Mouse (Mus musculus) megakaryocyte progenitor cell, adult 5-6 weeks (primary cell): ENCODE data around the gene Hps1. TPM values are rescaled to one million over a fixed set of nuclear protein-coding genes. Genes with fewer than 3 reads are reported as not detected.
A peak's percentile ranks its signal among the peaks of the same experiment; 100 is the strongest.
"Not testable (repeated sequence)": the region's sequence is repeated elsewhere in the genome, so short reads cannot be mapped to it uniquely, and the experiment has no call there.

Experiments used
- ATAC-seq: replicated peaks from 2 replicates; pipeline ENCODE4 v1.8.0; 2016; ENCODE audit warnings: mild to moderate bottlenecking, moderate TSS enrichment, inconsistent platforms; ENCODE audit not compliant: poor library complexity
- total RNA-seq, 2 experiments: library from RNA; stranded (forward) in 1 of 2; stranded (reverse) in 1 of 2; fragments of 157-497, 149-512 nt in 1 of 2; fragments of 200-1000 nt in 1 of 2; gene quantifications; 2 replicates each; pipeline versions ENCODE4 v1.2.3 to v1.2.4; 2015 to 2017

Hps1 gene
- total RNA-seq (2015) (15.1 and 15.6 TPM in 2 replicates), total RNA-seq (2017) (21.4 and 40.8 TPM in 2 replicates)

DNA sequence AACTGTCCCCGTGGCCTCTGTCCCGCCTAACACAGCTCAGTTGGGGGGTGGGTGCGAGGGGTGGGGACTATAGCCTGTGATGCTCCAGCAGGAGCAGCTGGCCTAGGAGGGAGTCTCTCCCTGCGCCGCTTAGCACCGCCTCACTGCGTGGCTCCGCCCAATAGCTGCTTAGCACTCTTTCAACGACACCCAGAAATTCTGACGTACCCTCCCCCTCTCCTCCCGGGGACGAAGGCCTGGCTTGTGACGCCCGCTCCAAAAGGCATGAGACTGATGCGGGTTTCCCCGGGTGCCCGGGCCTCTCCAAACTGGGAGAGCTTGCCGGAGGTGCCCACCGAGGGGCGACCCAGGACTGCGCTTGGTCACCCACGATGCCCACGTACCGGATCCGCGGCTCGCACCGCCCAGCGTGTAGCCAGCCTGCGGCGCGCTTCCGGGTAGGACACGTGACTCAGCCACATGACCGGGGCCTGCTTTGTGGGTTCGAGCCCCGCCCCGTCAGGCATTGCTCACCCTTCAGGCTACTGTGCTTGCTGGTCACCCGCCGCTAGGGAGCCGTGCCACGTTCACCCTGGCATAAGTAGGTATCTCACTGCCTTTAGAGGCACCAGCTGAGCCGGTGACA is at the start of gene Hps1:
Gene Hps1, minus strand, starts transcription at position 448 of the 625 bp plus-strand sequence.
- peak; percentile 92 for ATAC-seq

DNA sequence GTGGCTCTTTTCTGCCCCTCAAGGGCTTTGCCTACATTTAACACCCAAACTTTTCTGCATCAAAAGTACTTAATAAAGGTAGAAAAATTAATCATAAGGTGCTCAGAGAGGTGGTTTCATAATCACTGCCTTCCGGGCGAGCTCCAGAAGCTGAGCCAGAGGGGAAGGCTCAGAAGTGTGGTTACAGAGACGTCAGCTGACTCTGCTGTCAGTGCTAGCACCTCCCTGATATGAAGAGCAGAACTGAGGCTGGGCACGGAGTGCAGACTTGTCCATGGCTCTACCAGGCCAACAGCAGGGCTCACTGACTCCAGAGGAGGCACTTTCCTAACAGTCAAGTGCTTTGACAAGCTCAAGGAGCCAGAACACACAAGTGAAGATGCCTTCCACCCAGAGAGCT is 49.4 kb upstream of the Hps1 start:
- ATAC-seq = peak; percentile 83

DNA sequence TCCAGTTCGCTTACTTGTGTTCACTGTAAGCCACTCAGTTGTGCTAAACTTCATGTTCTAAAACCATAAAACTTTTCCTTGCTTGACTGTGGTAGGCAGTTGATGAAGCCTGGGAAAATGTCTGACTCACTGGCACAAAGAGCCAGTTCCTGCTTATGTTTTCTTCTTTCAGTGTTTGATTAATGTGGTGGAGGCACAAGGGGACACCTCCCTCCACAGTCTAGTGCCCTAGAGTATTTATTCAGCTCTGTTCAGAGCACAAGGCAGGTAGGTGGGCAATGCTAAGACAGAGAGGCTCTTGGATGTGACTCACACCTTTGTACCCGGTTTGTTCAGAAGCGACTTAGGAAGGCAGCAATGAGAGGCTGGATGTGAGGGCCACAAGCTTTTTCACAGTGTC is 48.1 kb upstream of the Hps1 start:
- ATAC-seq = no peak

DNA sequence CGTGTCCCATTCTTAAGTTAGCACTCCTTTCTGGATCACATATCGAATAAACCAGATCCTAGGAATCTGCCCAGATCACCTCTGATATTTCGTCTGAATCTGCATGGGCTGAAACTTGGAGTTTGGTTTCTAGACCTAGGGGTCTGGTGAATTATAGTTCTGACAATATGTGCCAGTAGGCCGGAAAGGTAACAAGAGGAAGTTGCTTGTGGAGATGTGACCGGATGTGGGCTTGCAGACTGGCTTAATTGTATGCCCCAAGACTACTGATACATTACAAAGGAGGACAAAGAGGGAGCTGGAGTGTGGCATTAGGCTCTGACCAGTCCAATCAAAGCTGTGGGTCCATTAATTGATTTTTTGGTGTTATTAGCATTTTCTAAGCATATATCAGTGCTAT is 40.3 kb upstream of the Hps1 start:
- 0 out of 2 replicates have a peak, but pooled peaks have one; percentile 50 for ATAC-seq

DNA sequence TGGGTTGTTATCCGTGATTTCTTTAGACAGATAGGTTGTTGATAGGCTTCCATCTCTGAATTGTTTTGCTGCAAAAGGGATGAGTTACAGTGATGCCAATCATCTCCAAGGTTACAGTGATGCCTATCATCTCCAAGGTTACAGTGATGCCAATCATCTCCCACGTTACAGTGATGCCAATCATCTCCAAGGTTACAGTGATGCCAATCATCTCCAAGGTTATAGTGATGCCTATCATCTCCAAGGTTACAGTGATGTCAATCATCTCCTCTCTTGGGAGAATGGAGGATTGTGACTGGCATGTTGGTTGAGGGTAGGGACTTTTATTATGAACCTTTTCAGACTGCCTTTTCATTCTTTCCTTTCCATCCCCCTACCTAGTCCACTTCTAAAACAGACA is 38.0 kb upstream of the Hps1 start:
- no peak for ATAC-seq

DNA sequence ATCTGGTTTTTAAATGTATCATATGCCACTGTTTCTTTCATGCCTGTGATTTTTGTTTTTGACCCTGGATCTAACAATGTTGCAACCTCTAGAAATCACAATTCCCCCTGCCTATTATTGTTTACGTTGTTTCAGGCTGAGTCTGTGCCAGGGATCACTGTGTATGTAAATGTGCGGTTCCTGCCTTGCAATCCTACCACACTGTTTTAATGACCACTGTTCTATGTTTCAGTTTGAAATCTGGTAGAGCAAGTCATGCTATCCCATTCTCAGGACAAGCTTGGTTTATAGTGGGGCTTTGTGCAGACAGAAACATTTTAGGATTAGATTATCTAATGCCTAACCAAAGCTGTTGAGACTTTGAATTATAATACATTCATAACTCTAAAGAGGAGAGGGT is 36.5 kb upstream of the Hps1 start:
- ATAC-seq = no peak

DNA sequence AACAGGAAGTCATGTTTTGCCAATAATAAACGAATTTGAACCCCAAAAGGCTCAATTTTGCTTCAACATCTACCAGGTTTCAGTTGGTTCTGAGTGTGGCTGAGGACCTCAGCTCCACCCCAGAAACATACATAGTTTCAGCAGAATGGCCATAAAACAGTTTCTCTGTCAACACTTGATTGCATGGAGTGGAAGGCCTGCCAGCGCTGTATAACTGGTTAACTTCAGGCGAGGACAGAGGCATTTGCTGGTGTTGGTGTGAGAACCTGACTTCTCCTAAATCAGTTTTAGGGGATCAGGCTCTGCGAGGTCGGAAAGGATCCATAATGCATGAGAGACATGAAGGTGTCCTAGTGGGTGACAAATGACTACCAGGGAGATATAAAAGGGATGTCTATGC is 30.4 kb upstream of the Hps1 start:
- no peak for ATAC-seq

DNA sequence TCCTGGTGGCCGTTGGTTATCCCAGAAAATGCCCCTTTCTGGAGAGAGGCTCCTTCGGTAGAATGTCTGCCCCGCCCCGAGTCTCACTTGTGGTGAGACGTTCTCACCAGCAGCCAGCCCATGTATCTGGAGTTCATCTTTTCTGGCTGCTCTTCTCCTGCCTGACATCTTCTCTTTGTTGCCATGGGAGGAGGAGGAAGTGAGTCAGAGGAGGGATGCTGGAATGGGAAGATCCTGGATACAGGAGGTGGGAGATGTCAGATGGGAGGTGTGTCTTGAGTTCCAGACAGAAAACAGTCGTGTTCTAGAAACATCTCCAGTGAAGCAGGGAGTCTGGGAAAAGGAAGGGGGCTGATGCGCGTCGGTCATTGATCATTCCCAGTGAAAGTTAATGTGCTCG is 29.7 kb upstream of the Hps1 start:
- no peak for ATAC-seq

DNA sequence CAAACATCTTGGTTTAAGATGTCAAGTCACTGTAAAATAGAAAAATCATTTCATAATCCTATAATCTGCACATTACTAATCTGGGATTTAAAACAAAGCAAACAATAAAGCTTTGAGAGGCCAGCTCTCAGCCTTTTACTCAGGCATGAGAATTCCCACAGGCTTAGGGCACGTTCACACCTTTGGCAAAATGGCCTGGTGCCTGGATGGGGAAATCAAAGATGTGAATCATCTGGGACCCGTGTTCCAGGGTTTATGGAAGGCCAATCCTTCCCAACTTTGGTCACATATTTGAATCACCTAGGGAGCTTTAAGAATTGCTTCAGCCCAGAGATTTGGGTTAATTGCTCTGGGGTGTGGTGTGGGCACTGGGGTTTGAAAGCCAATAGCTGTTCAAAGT is 18.1 kb upstream of the Hps1 start:
- no peak for ATAC-seq

DNA sequence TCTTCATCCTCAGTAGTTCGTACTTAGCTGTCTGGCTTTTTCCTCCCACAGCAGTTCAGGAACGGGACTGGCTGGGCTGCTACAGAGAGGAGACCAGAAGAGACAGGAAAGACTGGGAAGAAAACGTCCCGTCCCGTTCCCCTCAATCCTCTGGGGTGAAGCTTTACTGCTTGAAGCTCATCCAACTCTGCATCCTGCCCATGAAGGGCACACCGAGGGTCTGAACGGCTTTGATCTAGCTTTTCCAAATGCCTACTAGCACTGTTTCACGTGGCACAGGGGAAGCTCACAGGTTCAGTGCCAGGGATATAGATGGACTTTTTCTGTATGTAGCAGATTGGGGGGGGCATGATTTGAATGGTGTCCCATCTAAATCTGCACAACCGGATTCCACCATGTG is 16.0 kb upstream of the Hps1 start:
- no peak for ATAC-seq

DNA sequence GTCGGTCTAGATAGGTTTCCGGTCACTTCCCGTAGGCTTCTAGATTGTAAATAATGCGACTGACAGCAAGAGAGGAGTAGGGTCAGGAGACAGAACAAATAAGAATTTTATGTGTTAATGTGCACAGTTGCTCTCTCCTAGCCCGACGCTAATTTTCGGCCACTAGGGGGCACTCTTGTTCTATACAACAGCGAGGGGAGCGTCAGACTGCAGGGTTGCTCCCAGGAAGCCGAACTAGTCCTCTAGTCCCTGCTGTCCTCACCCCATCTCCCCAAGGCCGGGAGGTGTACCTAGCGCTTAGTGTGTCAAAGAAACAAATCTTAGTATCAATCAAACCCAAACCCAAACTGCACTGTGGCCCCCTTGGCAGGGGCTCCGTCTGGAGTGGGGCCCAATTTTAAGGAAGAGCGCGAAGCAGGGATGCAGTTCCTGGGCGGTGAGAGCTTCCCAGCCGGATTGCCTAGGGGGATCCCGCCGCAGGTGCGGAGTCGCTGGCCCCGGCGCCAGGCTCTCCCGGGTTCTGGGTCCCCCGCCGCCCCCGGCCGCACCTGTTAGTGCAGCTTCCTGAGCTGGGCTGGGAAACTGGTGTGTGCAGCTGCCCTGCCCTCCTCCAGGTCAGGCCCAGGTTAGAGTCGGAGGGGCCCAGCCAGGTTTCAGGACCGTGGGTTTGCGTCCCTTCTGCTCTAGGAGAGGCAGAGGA is 15.3 kb upstream of the Hps1 start:
- ATAC-seq = peak; percentile 90

DNA sequence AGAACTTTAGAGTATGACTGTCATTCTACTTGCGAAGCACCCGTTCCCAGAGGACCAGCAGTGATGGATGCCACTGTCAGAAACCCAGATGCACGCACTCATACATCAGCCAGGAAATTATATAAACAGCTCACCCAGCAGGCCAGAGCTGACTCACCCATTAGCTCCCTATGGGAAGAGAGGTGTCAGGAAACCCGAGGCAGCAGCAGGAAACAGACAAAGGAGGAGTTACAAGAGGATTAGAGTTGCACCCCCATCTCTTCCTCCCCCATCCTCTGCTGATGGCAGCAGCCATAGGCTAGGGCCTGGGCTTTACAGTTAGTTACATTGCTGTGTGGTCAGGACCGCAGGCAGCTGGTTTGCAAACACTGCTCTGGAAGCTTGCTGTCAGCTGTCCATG is 8.5 kb upstream of the Hps1 start:
- no peak for ATAC-seq

DNA sequence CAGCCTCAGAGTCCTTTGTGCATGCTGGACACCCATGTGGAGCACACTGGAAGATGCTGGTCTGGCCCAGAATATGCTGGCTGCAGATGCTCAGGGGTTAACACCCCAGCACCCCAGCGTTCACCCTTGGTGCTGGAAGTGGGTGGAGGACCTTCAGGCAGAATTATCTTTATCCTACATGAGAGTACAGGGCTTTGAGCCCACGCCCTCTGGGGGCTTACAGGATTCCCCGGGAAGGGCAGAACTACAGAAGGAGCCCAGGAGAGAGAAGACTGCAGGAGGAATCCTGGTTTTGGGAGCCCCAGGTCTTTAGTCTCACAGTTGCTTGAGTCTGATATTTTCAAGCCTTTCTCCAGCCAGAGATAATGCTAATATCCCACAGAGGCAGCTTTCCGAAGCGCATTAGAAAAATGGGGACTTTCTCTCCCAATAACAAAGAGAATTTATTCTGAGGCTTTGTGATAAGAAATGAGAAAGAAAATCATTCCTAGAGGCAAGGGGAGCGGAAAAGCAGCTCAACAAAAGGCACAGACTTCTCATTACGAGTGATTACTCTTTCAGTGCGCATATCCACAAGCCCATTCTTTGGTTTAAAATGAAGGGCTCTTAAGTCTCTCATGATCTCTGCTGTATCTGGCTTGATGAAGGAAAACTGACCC is 5.9 kb upstream of the Hps1 start:
- ATAC-seq = no peak

DNA sequence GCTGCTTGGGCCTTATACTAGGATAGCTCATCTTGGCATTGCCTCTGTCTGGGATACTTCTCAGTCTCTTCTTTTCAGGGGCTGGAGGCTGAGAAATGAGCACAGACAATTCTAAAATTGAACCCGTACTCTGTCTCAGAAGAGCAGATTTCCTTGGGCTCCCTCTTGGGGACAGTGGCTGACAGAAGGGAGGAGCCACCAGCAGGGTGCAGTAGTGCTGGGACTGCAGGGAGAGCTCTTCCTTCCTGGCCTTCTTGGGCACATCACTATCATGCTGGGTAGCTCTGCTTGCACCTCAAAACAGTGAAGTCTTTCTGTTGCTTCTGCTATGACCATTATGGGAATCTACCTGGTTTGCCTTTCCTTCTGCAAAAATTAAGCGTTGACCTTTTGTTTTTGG is 5.4 kb upstream of the Hps1 start:
- 0 out of 2 replicates have a peak, but pooled peaks have one; percentile 54 for ATAC-seq

DNA sequence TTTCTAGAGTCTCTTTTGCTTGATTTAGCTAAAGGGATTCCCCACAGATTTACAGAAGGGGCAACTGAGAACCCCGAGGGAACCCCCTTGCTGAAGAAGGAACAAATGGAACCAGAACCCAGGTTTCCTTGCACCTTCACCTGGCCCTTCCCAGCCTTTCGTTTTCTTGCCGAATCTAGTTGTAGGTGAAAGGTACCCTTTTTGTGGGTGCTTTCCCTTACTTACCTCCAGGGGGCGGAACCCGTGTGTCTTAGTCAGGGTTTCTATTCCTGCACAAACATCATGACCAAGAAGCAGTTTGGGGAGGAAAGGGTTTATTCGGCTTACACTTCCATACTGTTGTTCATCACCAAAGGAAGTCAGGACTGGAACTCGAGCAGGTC is 369 bp upstream of the Hps1 start:
- ATAC-seq = not testable (repeated sequence)

DNA sequence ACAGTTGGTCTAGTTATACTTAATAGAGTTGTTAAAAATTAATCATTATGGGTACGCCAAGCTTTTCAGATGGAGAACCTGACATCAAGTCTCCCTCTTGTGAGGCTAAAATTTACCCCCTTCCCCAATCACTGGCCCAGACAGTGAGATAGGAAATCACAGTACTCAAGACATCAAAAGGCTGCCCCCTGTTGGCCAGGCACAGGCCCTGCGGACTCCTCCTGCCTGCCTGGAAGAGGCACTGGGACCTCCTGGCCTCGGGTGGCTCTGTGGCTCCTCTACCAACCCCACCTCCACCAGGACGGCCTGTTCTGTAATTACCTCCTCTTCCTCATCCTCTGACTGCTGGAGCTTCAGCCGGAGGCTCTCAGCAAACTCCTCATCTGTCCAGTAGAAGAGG is 2.0 kb downstream of the Hps1 start:
- 0 out of 2 replicates have a peak, but pooled peaks have one; percentile 21 for ATAC-seq

DNA sequence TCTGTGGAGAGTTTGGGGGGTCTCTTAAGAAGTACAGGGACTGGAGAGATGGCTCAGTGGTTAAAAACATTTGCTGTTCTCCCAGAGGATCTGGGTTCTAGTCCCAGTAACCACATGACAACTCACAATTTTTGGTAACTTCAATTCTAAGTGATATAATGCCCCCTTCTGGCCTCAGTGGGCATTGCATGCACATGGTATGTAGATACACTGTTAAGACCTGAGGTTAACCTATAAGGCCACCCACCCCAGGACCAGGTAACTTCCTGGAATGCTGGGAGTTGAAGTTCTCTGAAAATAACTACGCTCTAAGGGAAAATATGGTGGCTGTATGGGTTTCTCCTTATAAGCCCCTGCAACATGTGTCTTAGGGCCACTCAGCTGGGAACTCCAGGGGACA is 3.0 kb downstream of the Hps1 start:
- ATAC-seq = 0 out of 2 replicates have a peak, but pooled peaks have one; percentile 24

DNA sequence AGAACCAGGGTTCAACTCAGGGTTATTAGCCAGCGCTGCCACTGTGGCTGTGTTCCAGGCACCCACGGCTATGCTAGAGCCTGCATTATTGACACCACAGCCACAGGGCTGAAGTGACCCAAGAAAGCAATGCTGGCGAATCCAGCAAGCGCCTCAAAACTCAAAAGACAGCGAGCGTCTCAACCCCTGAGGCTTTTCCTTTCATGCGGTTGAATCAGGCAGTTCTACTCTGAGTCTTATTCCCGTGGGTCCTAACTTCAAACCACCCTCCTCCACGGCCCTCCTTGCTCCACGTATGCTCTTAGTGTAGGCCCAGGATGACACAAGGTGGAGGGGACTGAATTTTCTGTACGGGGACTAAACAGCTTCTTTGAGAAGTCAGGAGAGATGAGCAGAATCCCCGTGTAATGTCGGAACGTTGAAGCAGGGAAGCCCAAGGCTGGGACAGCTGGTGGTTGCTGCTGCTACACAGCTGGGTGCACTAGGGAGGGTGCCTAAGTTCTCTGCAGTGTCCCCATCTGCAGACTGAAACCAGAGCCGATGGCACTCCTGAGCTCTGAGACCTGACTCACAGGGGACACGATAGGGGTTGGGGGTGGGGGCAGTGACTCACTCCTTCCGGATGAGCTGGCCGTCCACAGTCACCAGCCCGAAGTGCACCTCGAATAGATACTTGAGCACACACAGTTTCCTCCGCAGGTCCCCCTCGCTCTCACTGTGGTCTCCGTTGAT is 9.5 kb downstream of the Hps1 start:
- ATAC-seq = no peak

DNA sequence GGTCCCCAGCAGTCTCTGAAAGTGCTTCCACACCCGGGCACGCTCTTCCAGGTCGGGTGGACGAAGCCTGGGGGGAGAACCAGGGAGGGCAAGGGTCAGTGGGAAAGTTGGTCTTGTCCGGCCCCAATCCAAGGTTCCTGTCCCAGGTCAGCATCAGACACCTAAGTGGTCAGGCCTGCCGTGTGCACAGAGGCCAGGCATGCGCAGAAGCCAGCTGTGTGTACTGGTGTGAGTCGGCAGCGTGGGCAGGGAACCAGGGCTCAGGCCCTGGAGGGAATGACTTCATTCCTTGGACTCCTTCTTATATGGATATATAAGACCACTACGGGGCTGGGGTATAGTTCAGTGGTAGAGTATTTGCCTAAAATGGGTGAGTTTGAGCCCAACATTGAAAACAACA is 10.1 kb downstream of the Hps1 start:
- ATAC-seq = no peak

DNA sequence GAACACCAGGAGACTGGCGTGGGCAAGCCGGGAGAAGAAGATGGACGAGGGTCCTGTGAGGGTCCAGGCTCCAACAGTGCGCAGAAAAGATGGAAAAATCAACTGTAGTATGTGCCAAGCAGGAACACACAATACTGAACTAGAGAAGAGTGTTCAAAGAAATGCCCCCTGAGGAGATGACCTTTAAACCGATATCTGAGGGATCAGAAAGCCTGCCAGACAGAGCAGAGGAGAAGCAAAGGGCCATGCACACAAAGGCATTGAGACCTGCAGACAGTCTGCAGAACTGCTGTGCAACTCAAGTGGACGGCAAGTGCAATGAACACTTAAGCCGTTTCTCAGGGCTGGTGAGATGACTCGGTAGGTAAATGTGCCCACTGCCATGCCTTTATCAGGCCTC is 12.4 kb downstream of the Hps1 start:
- ATAC-seq = no peak

DNA sequence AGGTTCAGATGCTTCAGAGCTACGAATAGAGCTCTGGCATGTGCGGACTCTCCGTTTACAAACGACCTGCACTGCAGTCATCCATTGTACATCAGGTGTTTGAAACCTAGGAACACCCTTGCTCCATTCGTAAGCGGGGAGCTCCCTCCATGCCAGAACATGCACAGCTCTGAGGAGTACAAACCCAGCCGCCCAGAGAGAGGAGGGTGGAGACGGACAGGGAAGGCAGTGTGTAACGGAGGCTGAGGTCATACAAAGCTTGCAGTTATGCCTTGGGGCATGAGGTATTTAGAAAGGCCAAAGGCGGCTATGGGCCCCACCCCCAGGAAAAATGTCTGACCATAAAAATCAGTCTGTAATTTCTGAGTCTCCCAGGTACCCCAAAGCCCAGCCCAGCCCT is 15.4 kb downstream of the Hps1 start:
- ATAC-seq = no peak

DNA sequence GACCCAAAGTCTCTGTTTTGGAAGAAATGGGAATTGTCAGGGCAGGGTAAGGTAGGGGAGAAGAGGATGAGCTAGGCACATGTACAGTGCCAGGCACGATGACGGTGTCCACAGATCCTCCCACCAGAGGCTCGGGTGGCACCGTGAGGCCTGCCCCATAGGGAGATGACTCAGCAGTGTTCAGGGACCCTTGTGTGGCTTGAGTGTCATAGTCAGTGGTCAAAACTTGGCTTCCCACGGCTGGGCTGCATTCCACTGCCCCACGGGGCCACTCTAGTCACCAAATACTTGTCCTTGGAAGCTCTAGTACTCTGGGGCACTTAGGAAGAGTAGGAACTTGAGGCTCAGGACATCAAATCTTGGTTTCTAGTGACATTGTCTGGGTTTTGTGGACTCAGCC is 23.1 kb downstream of the Hps1 start:
- ATAC-seq = no peak
